Mouse (Mus musculus): ENCODE results near the gene Cmtm1.
"Not testable (repeated sequence)": the region's sequence is repeated elsewhere in the genome, so short reads cannot be mapped to it uniquely, and the experiment has no call there.

DNA sequence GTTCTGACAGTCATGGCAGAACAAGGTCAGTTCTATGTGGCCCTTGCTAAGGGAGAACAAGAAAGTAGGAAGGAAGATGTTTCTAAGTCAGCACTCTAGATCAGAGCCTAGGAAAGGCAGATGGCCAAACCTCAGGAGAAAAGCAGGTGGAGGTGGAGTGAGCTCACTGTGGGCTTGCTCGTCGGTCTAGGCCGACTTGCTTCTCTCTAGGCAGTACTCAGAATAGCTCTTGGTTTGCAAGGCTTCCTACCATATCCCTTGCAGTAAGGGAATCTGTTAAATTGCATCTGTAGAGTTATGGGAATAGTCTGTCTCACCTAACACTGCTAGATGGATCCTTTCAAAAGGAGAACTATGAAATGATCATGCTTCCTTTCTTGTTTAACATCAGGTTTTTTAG is 2.1 kb upstream of the Cmtm1 start:
- not testable (repeated sequence) for TF ChIP-seq POLR2A (IDR thresholded peaks at IDR 0.05; ENCODE audit: low read depth, low read length); CTCF (IDR thresholded peaks at IDR 0.05; ENCODE audit: extremely low read depth, insufficient read length, insufficient replicate concordance, low read depth, low read length)

Measured in small intestine, adult 2 months (tissue).